Mouse (Mus musculus) cortical plate, adult 2 months (tissue): ENCODE data around the gene Spata32. TPM values are rescaled to one million over a fixed set of nuclear protein-coding genes. Genes with fewer than 3 reads are reported as not detected.
"Not testable (repeated sequence)": the region's sequence is repeated elsewhere in the genome, so short reads cannot be mapped to it uniquely, and the experiment has no call there.

Experiments used
- H3K27ac ChIP-seq: fragments of 200-500 bp; 2 replicates; pipeline ENCODE4 v1.5.1; 2012; ENCODE audit warnings: low read length, control low read depth, inconsistent platforms; ENCODE audit not compliant: insufficient read depth
- H3K4me1 ChIP-seq: fragments of 200-500 bp; 2 replicates; pipeline ENCODE4 v1.6.1; 2011; ENCODE audit warnings: low read length; ENCODE audit not compliant: control insufficient read depth, insufficient read depth
- H3K4me3 ChIP-seq: fragments of 200-500 bp; 2 replicates; pipeline ENCODE4 v1.5.1; 2011; ENCODE audit warnings: mild to moderate bottlenecking, low read length, control low read depth; ENCODE audit not compliant: insufficient read depth
- CTCF ChIP-seq: fragments of 200-500 bp; IDR thresholded peaks from 2 replicates; pipeline ENCODE4 v1.5.1; 2011; ENCODE audit warnings: mild to moderate bottlenecking, control low read depth, low read length; ENCODE audit not compliant: insufficient read depth; ENCODE audit errors: extremely low read depth
- POLR2A ChIP-seq: fragments of 200-500 bp; IDR thresholded peaks from 2 replicates; pipeline ENCODE4 v1.6.1; 2011; ENCODE audit warnings: mild to moderate bottlenecking, low read length, control low read depth; ENCODE audit not compliant: insufficient read depth; ENCODE audit errors: extremely low read depth
- polyA plus RNA-seq: library from polyadenylated mRNA; depleted of rRNA; stranded (reverse); fragments of >200 nt; gene quantifications from 2 replicates; pipeline ENCODE4 v1.2.3, GENCODE M21; 2012

Gene Spata32
- polyA plus RNA-seq, 1 experiment = 2.5 TPM

GRCm38 (mm10) chr11:103234447-103234846 lies 16.2 kb upstream of the Spata32 start:
- no peaks in the 10 kb centered on the region; the same call in 1 of the 2 replicates for H3K4me1 ChIP-seq
- H3K4me3 ChIP-seq = no peak overlapping the region
- H3K27ac ChIP-seq = no peak overlapping the region
- no peak for TF ChIP-seq POLR2A
- TF ChIP-seq CTCF = no peak

- no peak overlapping the region for H3K27ac ChIP-seq
- no peaks in the 10 kb centered on the region; the same call in 1 of the 2 replicates for H3K4me1 ChIP-seq
- H3K4me3 ChIP-seq = no peak overlapping the region
- TF ChIP-seq CTCF (peak; percentile 71), POLR2A (no peak)
These were observed 14.7 kb upstream of the Spata32 start for GRCm38 (mm10) chr11:103232966-103233365.

- Histone ChIP-seq H3K27ac (no peak overlapping the region), H3K4me3 (no peak overlapping the region), H3K4me1 (no peaks in the 10 kb centered on the region; the same call in 1 of the 2 replicates)
- no peak for TF ChIP-seq CTCF
- no peak for TF ChIP-seq POLR2A
These were observed 13.1 kb upstream of the Spata32 start for GRCm38 (mm10) chr11:103231367-103231766.

GRCm38 (mm10) chr11:103230626-103231025 lies 12.4 kb upstream of the Spata32 start:
- Histone ChIP-seq H3K27ac (no peak overlapping the region), H3K4me1 (no peaks in the 10 kb centered on the region), H3K4me3 (no peak overlapping the region)
- TF ChIP-seq POLR2A = no peak

GRCm38 (mm10) chr11:103229608-103230007 lies 11.4 kb upstream of the Spata32 start:
- no peak overlapping the region for H3K27ac ChIP-seq
- TF ChIP-seq CTCF (no peak), POLR2A (no peak)
- no peaks in the 10 kb centered on the region for H3K4me1 ChIP-seq
- no peak overlapping the region for H3K4me3 ChIP-seq

GRCm38 (mm10) chr11:103223951-103224456 lies 5.8 kb upstream of the Spata32 start:
- H3K27ac ChIP-seq = peak overlapping the region; percentile 2; the same call in 1 of the 2 replicates

GRCm38 (mm10) chr11:103223444-103223843 lies 5.2 kb upstream of the Spata32 start:
- Histone ChIP-seq H3K4me1 (peaks cover 3% of the 10 kb centered on the region), H3K4me3 (no peak overlapping the region), H3K27ac (peak overlapping the region; percentile 2; the same call in 1 of the 2 replicates)
- TF ChIP-seq CTCF (no peak), POLR2A (no peak)

More at GRCm38 (mm10) chr11:103223951-103224456, 5.8 kb upstream of the Spata32 start:
- Histone ChIP-seq H3K4me1 (peaks cover 3% of the 10 kb centered on the region), H3K4me3 (no peak overlapping the region)
- TF ChIP-seq POLR2A = no peak
- no peak for TF ChIP-seq CTCF

- H3K27ac ChIP-seq, H3K4me3 ChIP-seq, H3K4me1 ChIP-seq: not testable (repeated sequence)
These were observed 4.5 kb upstream of the Spata32 start for GRCm38 (mm10) chr11:103222718-103223117.

- H3K27ac ChIP-seq = no peak overlapping the region
- H3K4me3 ChIP-seq = no peak overlapping the region
- peaks cover 3% of the 10 kb centered on the region for H3K4me1 ChIP-seq
- TF ChIP-seq CTCF = no peak
- no peak for TF ChIP-seq POLR2A
These were observed 3.2 kb upstream of the Spata32 start for GRCm38 (mm10) chr11:103221437-103221836.

GRCm38 (mm10) chr11:103219995-103220394 lies 1.8 kb upstream of the Spata32 start:
- no peak overlapping the region for H3K4me3 ChIP-seq
- no peak overlapping the region for H3K27ac ChIP-seq
- TF ChIP-seq CTCF = no peak
- no peak for TF ChIP-seq POLR2A
- peaks cover 3% of the 10 kb centered on the region for H3K4me1 ChIP-seq
